Mouse (Mus musculus) gastrocnemius, postnatal 14 days (tissue): Measurements from ENCODE around the gene Pip5k1a. TPM values are rescaled to one million over a fixed set of nuclear protein-coding genes. Genes with fewer than 3 reads are reported as not detected.
"Not testable (repeated sequence)": the region's sequence is repeated elsewhere in the genome, so short reads cannot be mapped to it uniquely, and the experiment has no call there.

ENCODE experiments used
- DNase-seq: peaks from one replicate; pipeline ENCODE4 v3.0.0; 2021; ENCODE audit warnings: mixed read lengths
- intact Hi-C: fragments of 180-260 bp; cut with DNase I; formaldehyde crosslinking; loops from one replicate; pipeline ENCODE4 v1.15.1; 2025; ENCODE audit warnings: low total_unique reads
- total RNA-seq, 2 experiments: library from RNA; stranded (reverse); gene quantifications; 2 replicates each; pipeline ENCODE4 v1.2.3; 2021

The Pip5k1a gene
- total RNA-seq, 2 experiments from 2014 or later: 17.4 to 18.9 TPM

- intact Hi-C loops: no loop called here
- DNase-seq: no peak
Observed at GRCm38 (mm10) chr3:95053701-95054100, 53.0 kb downstream of the Pip5k1a start.

DNA sequence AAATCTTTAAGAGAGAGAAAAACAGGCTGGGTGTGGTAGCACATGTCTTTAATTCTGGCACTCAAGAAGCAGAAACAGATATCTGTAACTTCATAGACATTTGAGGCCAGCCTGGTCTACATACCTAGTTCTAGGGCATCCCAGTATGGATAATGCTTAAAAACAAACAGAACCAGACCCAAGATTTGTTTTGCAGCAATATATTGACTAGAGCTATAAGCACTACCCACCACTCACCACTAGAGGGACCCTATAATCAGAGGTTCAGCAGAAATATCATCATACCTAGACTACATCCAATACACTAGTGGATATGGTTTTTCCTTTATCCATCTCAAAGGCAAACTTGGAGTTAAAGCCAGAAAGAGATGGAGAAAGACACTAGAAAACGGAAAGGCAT lies 53.8 kb downstream of the Pip5k1a start:
- DNase-seq: no peak
- intact Hi-C loops: no loop called here

DNA sequence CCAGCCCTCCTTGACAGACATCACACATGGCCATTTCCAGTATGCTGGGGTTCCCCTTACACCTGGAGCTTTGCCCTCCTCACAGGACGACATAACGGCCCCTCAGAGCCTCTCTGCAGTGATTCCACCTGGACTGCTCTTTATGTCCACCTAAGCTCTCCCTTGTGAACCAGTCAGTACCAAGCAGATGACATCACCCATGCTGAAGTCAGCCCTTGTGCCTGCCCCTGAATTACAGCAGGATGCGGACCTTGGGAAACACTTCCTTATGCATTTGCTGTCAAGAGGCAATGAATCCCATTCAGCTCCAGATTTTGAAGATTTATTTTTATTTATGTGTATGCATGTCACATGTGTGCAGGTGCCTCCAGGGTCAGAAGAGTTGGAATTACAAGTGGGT lies 58.8 kb downstream of the Pip5k1a start:
- DNase-seq: no peak
- intact Hi-C loops: no loop called here

GRCm38 (mm10) chr3:95046462-95047057 lies 60.2 kb downstream of the Pip5k1a start:
- DNase-seq: no peak
- intact Hi-C loops: no loop called here

GRCm38 (mm10) chr3:95043251-95043650 lies 63.5 kb downstream of the Pip5k1a start:
- intact Hi-C loops: no loop called here
- DNase-seq: no peak

DNA sequence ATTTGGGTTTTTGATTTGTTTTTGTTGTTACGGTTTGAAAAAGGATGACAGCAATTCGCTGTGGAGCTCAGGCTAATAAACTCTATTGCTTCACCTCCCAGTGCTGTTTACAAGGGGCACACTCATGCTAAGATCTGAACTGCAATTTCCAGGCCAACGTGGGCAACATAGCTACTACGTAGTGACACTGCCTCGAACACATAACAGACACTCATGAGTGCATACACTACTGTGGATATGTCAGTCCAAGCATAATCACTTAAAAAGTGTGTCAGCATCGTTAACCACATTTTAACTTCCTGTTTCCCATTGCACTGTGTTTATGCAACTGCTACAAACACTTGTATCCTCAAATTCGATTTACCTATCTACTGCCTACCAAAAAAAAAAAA lies 63.9 kb downstream of the Pip5k1a start:
- no peak for DNase-seq
- intact Hi-C loops: no loop called here

DNA sequence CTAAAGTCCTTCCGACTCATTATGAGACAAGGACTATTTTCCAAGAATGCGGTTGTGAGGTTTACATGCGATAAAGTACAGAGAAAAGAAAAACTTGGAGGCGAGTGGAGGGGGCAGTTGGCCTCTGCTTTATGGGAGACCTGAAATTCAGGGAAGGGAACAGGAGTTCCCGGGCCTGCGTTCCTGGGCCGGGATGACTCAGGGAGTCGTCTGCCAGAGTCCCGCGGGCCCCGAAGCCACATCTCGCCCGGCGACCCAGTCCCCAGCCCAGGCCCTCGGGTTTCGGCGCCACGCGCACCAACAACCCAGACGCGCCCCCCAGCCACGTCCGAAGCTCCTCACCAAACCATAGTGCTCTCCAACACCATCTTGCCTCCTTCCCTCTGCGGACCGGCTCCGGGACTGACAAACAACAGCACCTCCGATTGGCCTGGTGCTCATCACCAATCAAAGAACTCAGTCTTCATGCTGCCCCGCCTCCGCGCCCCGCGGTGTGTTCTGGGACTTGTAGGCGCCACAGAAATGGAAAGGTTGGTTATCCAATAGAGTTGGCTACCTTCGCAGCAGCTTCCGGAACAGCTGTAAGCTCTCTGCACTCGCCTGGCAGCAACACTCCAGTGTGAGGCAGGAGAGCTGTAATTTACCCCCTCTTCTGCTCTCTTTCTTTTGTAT lies 64.4 kb downstream of the Pip5k1a start, which contains the start of gene Psmd4:
Gene Psmd4, minus strand, starts transcription at position 449 of the 672 bp plus-strand sequence.
- DNase-seq: peak; percentile 97
- intact Hi-C loops: no loop called here

DNA sequence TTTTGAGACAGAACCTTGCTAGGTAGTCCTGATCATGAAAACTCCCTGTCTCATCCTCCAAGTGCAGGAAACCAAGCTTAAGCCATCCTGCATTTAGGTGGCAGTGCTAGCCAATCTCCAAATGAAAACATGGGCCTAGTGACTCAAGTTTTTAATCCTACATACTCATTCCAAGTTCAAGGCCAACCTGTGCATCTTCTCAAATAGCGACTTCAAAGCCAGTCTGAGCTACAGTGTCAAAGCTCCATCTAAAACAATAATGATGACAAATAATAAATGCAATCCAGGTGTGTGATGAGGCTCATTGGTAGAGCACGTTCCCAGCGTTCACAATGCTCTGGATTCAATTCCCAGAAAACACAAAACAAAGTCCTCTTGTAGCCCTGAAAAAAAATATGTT lies 65.1 kb downstream of the Pip5k1a start:
- intact Hi-C loops: no loop called here
- no peak for DNase-seq

DNA sequence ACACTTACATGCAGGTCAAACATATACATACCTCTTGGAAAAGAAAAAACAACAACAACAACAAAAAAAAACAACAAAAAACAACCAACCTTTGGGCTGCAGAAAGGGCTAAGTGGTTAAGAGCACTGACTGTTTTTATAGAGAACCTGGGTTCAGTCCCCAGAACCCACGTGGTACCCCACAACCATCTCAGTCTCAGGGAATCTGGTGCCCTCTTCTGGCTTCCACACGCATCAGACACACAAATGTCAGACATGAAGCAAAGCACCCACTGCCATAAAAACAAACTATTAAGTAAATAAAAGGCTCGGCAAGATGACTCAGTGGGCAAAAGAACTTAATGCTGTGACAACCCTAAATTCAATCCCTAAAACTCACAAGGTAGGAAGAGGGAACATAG lies 76.8 kb downstream of the Pip5k1a start:
- intact Hi-C loops: no loop called here
- no peak for DNase-seq

DNA sequence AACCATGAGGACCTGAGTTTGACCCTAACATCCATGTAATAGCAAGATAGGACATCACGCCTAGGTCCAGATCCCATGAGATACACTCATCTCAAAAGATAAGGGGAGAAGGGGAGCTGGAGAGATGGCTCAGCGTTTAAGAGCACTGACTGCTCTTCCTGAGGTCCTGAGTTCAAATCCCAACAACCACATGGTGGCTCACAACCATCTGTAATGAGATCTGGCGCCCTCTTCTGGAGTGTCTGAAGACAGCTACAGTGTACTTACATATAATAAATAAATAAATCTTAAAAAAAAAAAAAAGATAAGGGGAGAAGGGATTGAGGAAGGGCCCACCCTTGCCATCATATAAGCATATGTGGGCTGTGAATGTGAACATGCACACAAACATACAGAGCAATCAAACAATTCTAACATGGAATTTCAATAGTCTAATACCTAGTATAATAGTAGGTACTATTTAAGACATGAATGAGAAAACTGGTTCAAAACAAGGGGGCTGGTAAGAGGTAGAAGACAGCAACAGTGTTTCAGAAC lies 77.4 kb downstream of the Pip5k1a start:
- DNase-seq, intact Hi-C loops: not testable (repeated sequence)

DNA sequence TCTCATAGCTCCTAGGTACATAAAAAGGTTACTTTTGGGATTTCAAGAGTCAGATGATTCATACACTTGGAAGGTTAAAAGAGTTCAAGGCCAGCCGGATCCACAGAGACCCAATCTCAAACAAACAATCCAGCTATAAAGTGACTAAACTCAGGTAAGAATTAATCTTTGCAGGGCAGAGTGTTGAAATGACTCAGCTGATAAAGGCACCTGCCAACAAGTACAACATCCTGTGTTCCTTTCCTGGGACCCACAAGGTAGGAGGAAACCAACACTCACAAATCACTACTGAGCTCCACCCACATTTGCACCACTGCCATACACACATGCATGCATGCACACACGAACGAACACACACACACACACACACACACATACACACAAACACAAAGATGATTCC lies 78.1 kb downstream of the Pip5k1a start:
- no peak for DNase-seq
- intact Hi-C loops: no loop called here

DNA sequence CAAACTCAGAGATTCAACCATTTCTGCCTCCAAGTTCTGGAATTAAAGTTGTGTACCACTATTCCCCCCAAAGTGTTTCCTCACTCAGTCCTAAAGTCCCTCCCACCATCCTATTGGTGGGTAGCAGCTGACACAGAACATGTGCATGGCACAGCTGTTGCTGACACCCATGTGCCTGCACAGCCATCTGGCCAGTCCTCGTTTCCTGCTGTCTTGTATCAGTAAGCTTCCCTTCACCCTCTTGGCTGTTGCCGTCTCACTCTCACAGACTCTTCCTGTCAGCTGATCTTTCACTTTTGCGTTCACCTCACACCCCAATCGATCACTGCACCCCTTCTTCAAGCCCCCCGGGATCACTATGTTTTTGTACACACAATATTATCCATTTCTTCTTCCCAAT lies 79.0 kb downstream of the Pip5k1a start:
- intact Hi-C loops: no loop called here
- DNase-seq: no peak

- intact Hi-C loops: no loop called here
- no peak for DNase-seq
Observed at GRCm38 (mm10) chr3:95027057-95027645, 79.6 kb downstream of the Pip5k1a start.

DNA sequence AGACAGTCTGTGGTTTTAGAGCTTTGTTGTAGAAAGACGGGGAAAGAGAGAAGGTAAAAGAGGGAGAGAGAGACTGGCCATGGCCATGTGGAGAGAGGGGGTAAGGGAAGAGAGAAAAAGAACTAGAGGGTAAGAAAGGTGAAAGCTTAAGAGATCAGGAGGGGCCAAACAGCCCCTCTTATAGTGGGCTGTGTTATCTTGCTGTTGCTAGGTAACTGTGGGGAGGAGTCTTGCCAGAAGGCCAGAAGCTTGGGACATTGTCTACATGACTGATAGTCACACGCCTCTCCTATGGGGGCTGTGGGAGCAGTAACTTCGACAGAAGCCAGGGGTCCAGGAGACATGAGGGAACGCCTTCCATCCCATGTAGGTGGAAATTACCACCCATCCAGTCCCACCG lies 81.5 kb downstream of the Pip5k1a start:
- DNase-seq: no peak
- intact Hi-C loops: no loop called here

DNA sequence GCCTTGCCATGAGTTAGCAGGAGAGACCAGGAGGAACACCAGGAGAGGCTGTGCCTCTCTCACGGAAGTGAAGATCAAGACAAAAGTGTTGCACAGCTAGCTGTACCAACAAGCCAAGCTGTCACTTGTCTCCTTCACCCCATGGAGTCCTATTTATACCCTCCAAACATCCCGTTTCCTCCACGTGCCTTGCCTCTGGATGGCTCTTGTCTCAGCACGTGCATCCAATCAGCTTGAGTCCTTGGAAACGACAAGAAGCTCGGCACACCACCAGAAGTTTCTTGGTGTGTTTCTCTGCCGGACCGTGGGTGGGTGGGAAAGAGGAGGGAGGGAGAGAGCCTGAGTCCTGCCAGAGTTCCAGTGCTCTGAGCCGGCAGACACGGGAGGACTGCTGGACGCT lies 82.2 kb downstream of the Pip5k1a start:
- peak; percentile 39 for DNase-seq
- intact Hi-C loops: no loop called here

- DNase-seq, intact Hi-C loops: not testable (repeated sequence)
Observed at GRCm38 (mm10) chr3:95020956-95021355, 85.8 kb downstream of the Pip5k1a start.

- intact Hi-C loops: no loop called here
Observed at GRCm38 (mm10) chr3:95018741-95019140, 88.0 kb downstream of the Pip5k1a start.

GRCm38 (mm10) chr3:95016532-95017056 lies 90.1 kb downstream of the Pip5k1a start:
- intact Hi-C loops: no loop called here

More at GRCm38 (mm10) chr3:95018741-95019140, 88.0 kb downstream of the Pip5k1a start:
- DNase-seq: no peak

DNA sequence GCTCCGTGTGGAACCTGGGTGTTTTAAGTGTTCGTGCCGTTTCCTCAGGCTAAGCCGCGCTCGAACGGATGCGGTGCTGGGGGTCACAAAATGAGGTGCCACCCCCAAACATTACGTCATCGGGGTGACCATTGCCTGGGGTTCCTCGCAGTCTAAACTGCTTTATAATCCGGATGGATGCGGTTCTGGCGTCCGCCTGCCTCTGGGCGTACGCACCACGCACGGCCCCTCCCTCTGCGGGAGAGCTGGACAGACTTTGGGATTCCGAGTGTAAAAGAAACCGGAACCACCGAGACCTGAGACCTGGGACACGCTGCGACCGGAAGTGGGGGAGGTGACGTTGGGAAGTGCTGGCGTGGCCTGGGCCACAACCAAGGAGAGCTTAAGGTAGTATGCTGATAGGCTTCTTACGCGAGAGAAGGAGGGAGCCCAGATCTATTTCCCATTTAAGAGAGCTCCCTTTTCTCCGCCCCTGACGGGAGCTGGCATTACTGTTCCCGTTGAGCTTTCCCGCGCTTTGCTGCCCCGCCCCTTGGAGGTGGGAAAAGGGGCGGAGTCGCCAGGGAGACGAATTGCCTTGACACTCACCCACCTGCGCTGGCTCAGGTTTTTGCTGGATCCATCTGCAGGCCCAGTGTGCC lies 90.7 kb downstream of the Pip5k1a start:
- intact Hi-C loops: no loop called here
- peak; percentile 88 for DNase-seq

More at GRCm38 (mm10) chr3:95016532-95017056, 90.1 kb downstream of the Pip5k1a start:
- DNase-seq: no peak

- intact Hi-C loops: no loop called here
- DNase-seq: peak; percentile 98
Observed at GRCm38 (mm10) chr3:95015337-95015872, 91.3 kb downstream of the Pip5k1a start, which contains the start of gene Zfp687. Gene Zfp687, minus strand, starts transcription at chr3:95015448.
